Mouse (Mus musculus) embryonic fibroblast, embryonic 13.5 days (primary cell): Measurements from ENCODE around the gene Usp8.

Experiments
- CTCF ChIP-seq: IDR thresholded peaks from 2 replicates; pipeline ENCODE4 v1.5.1; 2011; ENCODE audit warnings: mild to moderate bottlenecking, control low read depth, low read length, moderate library complexity, borderline replicate concordance; ENCODE audit not compliant: insufficient read depth
- POLR2A ChIP-seq: IDR thresholded peaks from 2 replicates; pipeline ENCODE4 v1.6.1; 2011; ENCODE audit warnings: low read depth, mild to moderate bottlenecking, control low read depth, low read length, moderate library complexity

- TF ChIP-seq POLR2A = no peak
- TF ChIP-seq CTCF = no peak
Measured at GRCm38 (mm10) chr2:126772217-126772616, 65.1 kb downstream of the Usp8 start.
